23 mouse cellular contexts compared by ENCODE assay signal in genomic region chr3:70198890-70199289, GRCm38 (mm10).
"Had no signal": no experiment of that assay in that cellular context is flagged by ENCODE, and none has a peak within 500 bp of the region (broad histone marks: within the 10 kb centered on the region; RNA-seq: fewer than 3 reads in every experiment).

No protein-coding gene starts in this region.

- H3K4me2 ChIP-seq: heart, embryonic 12.5 days; hindbrain, embryonic 12.5 days; hindbrain, embryonic 14.5 days; intestine, embryonic 15.5 days; limb, embryonic 12.5 days had no signal

- H3K4me1 ChIP-seq: heart, embryonic 10.5 days; heart, embryonic 12.5 days; hindbrain, embryonic 12.5 days; intestine, embryonic 15.5 days; limb, embryonic 10.5 days had no signal

- ATAC-seq: forebrain, postnatal 0 days; hindbrain, embryonic 16.5 days; inflammation-experienced regulatory T-cells, adult 6 months; intestine, embryonic 15.5 days; intestine, postnatal 0 days had no signal

- H3K9me3 ChIP-seq: heart, embryonic 10.5 days; heart, embryonic 12.5 days; hindbrain, embryonic 12.5 days; intestine, embryonic 15.5 days; limb, embryonic 10.5 days; limb, embryonic 12.5 days had no signal

- H3K4me3 ChIP-seq: heart, embryonic 10.5 days; heart, embryonic 12.5 days; hindbrain, embryonic 12.5 days; intestine, embryonic 15.5 days; layer of hippocampus, adult 2 months; left cerebral cortex, adult 2 months; limb, embryonic 10.5 days; limb, embryonic 12.5 days had no signal

- H3K27ac ChIP-seq: heart, embryonic 10.5 days; hindbrain, embryonic 12.5 days; hindbrain, embryonic 14.5 days; intestine, embryonic 15.5 days; layer of hippocampus, adult 2 months; left cerebral cortex, adult 2 months; limb, embryonic 10.5 days; limb, embryonic 12.5 days had no signal

- H3K36me3 ChIP-seq: heart, embryonic 10.5 days; heart, embryonic 12.5 days; hindbrain, embryonic 12.5 days; intestine, embryonic 15.5 days; limb, embryonic 10.5 days; limb, embryonic 12.5 days had no signal

- DNase-seq: forebrain, postnatal 0 days; gastrocnemius, postnatal 14 days; gastrocnemius, postnatal 36 days; heart, adult 18-20 months; heart, postnatal 10 days; kidney, adult 18-20 months; kidney, adult 8-10 months; kidney, postnatal 10 days; kidney, postnatal 25 days; kidney, postnatal 4 days; liver had no signal

- H3K27me3 ChIP-seq: heart, embryonic 12.5 days; hindbrain, embryonic 12.5 days; intestine, embryonic 15.5 days; limb, embryonic 12.5 days had no signal

- H3K9ac ChIP-seq: forebrain, postnatal 0 days; heart, embryonic 12.5 days; hindbrain, embryonic 12.5 days; hindbrain, embryonic 14.5 days; intestine, embryonic 15.5 days; limb, embryonic 12.5 days had no signal
